Mouse (Mus musculus) liver, adult 2 months (tissue): ENCODE measurements around the gene Pts.

Experiments
- CTCF ChIP-seq: fragments of 200-500 bp; IDR thresholded peaks from 2 replicates; pipeline ENCODE4 v1.5.1; 2011; ENCODE audit warnings: low read depth, low read length, control low read depth
- POLR2A ChIP-seq: fragments of 200-500 bp; IDR thresholded peaks from 2 replicates; pipeline ENCODE4 v1.6.1; 2011; ENCODE audit warnings: low read length, control low read depth; ENCODE audit not compliant: insufficient read depth; ENCODE audit errors: extremely low read depth

- TF ChIP-seq CTCF = no peak
- no peak for TF ChIP-seq POLR2A
Measured at GRCm38 (mm10) chr9:50493777-50494176, 34.7 kb downstream of the Pts start.
